Mouse (Mus musculus) liver, embryonic 12.5 days (tissue): ENCODE measurements around the gene Grb2. TPM values are rescaled to one million over a fixed set of nuclear protein-coding genes. Genes with fewer than 3 reads are reported as not detected.

ENCODE experiments used
- ATAC-seq: fragments of 200-750 bp; cut with Nextera tagmentation; 2 replicates; pipeline ENCODE4 v1.8.0; 2017; ENCODE audit warnings: moderate number of reproducible peaks, mild to moderate bottlenecking, moderate library complexity
- H3K27ac ChIP-seq: fragments of 300-500 bp; sonication (generic); 2 replicates; pipeline ENCODE4 v1.5.1; 2016; ENCODE audit warnings: mild to moderate bottlenecking
- H3K27me3 ChIP-seq: fragments of 300-500 bp; sonication (generic); replicated peaks from 2 replicates; pipeline ENCODE4 v1.6.1; 2016; ENCODE audit warnings: mild to moderate bottlenecking, moderate library complexity
- H3K36me3 ChIP-seq: fragments of 300-500 bp; sonication (generic); 2 replicates; pipeline ENCODE4 v1.6.1; 2016; ENCODE audit warnings: mild to moderate bottlenecking, moderate library complexity
- H3K4me1 ChIP-seq: fragments of 300-500 bp; sonication (generic); 2 replicates; pipeline ENCODE4 v1.6.1; 2016
- H3K4me2 ChIP-seq: fragments of 300-500 bp; sonication (generic); 2 replicates; pipeline ENCODE4 v1.6.1; 2016; ENCODE audit warnings: mild to moderate bottlenecking, moderate library complexity
- H3K4me3 ChIP-seq: fragments of 300-500 bp; sonication (generic); 2 replicates; pipeline ENCODE4 v1.5.1; 2016; ENCODE audit warnings: mild to moderate bottlenecking, moderate library complexity
- H3K9ac ChIP-seq: fragments of 300-500 bp; sonication (generic); 2 replicates; pipeline ENCODE4 v1.6.1; 2016; ENCODE audit warnings: mild to moderate bottlenecking, moderate library complexity
- H3K9me3 ChIP-seq: fragments of 300-500 bp; sonication (generic); replicated peaks from 2 replicates; pipeline ENCODE4 v1.6.1; 2016; ENCODE audit warnings: mild to moderate bottlenecking, moderate library complexity
- WGBS: fragments of 180-500 bp; shearing (Covaris S2); methylation state at CpG from one replicate; pipeline ENCODE4 v1.1.7; 2016; ENCODE audit not compliant: insufficient replicate concordance; 5-methylcytosine and 5-hydroxymethylcytosine counted together
- polyA plus RNA-seq: library from polyadenylated mRNA; unstranded; fragments of >200 nt; fragmentation: Nextera tagmentation; extraction: Ambion mirVana; gene quantifications from 2 replicates; pipeline ENCODE4 v1.2.1, GENCODE M21; 2016

Grb2 gene
- polyA plus RNA-seq, 1 experiment from 2014 or later = 78.6 TPM

GRCm38 (mm10) chr11:115616371-115616770, 92.0 kb downstream of the Grb2 start:
- H3K36me3 ChIP-seq = peaks cover 65% of the 10 kb centered on the region
- H3K27ac ChIP-seq = no peak overlapping the region
- H3K4me2 ChIP-seq = no peak overlapping the region
- H3K9ac ChIP-seq = no peak overlapping the region
- H3K9me3 ChIP-seq = no peaks in the 10 kb centered on the region
- no peak for ATAC-seq
- no peak overlapping the region for H3K4me3 ChIP-seq
- 88% methylated on average over 7 of the region's 7 CpGs for WGBS
- peaks cover 35% of the 10 kb centered on the region for H3K4me1 ChIP-seq
- H3K27me3 ChIP-seq = no peaks in the 10 kb centered on the region

GRCm38 (mm10) chr11:115615875-115616274, 92.5 kb downstream of the Grb2 start:
- H3K27me3 ChIP-seq = no peaks in the 10 kb centered on the region
- no peaks in the 10 kb centered on the region for H3K9me3 ChIP-seq
- H3K4me3 ChIP-seq = no peak overlapping the region
- peaks cover 39% of the 10 kb centered on the region for H3K4me1 ChIP-seq
- H3K36me3 ChIP-seq = peaks cover 60% of the 10 kb centered on the region
- no peak overlapping the region for H3K4me2 ChIP-seq
- H3K27ac ChIP-seq = no peak overlapping the region
- no peak overlapping the region for H3K9ac ChIP-seq
- WGBS = 87% methylated on average over 6 of the region's 6 CpGs
- ATAC-seq = no peak

- Histone ChIP-seq H3K9ac (no peak overlapping the region), H3K27ac (no peak overlapping the region), H3K36me3 (peaks cover 55% of the 10 kb centered on the region), H3K27me3 (no peaks in the 10 kb centered on the region), H3K4me3 (no peak overlapping the region), H3K4me1 (peaks cover 39% of the 10 kb centered on the region), H3K4me2 (no peak overlapping the region), H3K9me3 (no peaks in the 10 kb centered on the region)
- 81% methylated on average over 15 of the region's 15 CpGs for WGBS
- no peak for ATAC-seq
Observed at GRCm38 (mm10) chr11:115615108-115615825, 93.1 kb downstream of the Grb2 start.

GRCm38 (mm10) chr11:115614346-115615107, 93.9 kb downstream of the Grb2 start:
- H3K9me3 ChIP-seq = no peaks in the 10 kb centered on the region
- no peak overlapping the region for H3K9ac ChIP-seq
- H3K4me3 ChIP-seq = no peak overlapping the region
- ATAC-seq = no peak
- peaks cover 42% of the 10 kb centered on the region for H3K4me1 ChIP-seq
- H3K4me2 ChIP-seq = no peak overlapping the region
- 73% methylated on average over 10 of the region's 10 CpGs for WGBS
- peaks cover 54% of the 10 kb centered on the region for H3K36me3 ChIP-seq
- H3K27me3 ChIP-seq = no peaks in the 10 kb centered on the region
- H3K27ac ChIP-seq = 0 out of 2 replicates have a peak overlapping the region, but pooled peaks have one; percentile 96

GRCm38 (mm10) chr11:115613138-115613945, 95.1 kb downstream of the Grb2 start:
- H3K4me2 ChIP-seq = peak overlapping the region; percentile 93
- peaks cover 50% of the 10 kb centered on the region for H3K4me1 ChIP-seq

GRCm38 (mm10) chr11:115612410-115613137, 95.8 kb downstream of the Grb2 start, which contains the start of gene Mif4gd:
Gene Mif4gd, minus strand, starts transcription at chr11:115612969.
- Histone ChIP-seq H3K36me3 (peaks cover 57% of the 10 kb centered on the region), H3K9me3 (no peaks in the 10 kb centered on the region), H3K4me3 (peak within 1 kb of the TSS; percentile 68), H3K4me1 (peaks cover 50% of the 10 kb centered on the region), H3K4me2 (peak within 1 kb of the TSS; percentile 93), H3K27ac (peak within 1 kb of the TSS; percentile 96), H3K9ac (peak within 1 kb of the TSS; percentile 82), H3K27me3 (no peaks in the 10 kb centered on the region)
- ATAC-seq = peak; percentile 88
- WGBS = under 1% methylated on average over 80 of the region's 80 CpGs

More at GRCm38 (mm10) chr11:115613138-115613945, 95.1 kb downstream of the Grb2 start:
- H3K36me3 ChIP-seq = peaks cover 54% of the 10 kb centered on the region
- no peaks in the 10 kb centered on the region for H3K9me3 ChIP-seq
- peak overlapping the region; percentile 96 for H3K27ac ChIP-seq
- ATAC-seq = peak; percentile 42
- H3K4me3 ChIP-seq = peak overlapping the region; percentile 68
- H3K27me3 ChIP-seq = no peaks in the 10 kb centered on the region
- peak overlapping the region; percentile 82 for H3K9ac ChIP-seq
- WGBS = under 1% methylated on average over 16 of the region's 16 CpGs

- Histone ChIP-seq H3K4me2 (peak overlapping the region; percentile 93), H3K4me3 (peak overlapping the region; percentile 68), H3K27me3 (no peaks in the 10 kb centered on the region), H3K4me1 (peaks cover 47% of the 10 kb centered on the region), H3K9ac (peak overlapping the region; percentile 82), H3K27ac (peak overlapping the region; percentile 96), H3K36me3 (peaks cover 57% of the 10 kb centered on the region), H3K9me3 (no peaks in the 10 kb centered on the region)
- ATAC-seq = peak; percentile 28; the same call in 1 of the 2 replicates
- WGBS = 2% methylated on average over 13 of the region's 13 CpGs
Observed at GRCm38 (mm10) chr11:115612059-115612409, 96.4 kb downstream of the Grb2 start.

GRCm38 (mm10) chr11:115611173-115611572, 97.2 kb downstream of the Grb2 start:
- Histone ChIP-seq H3K9ac (no peak overlapping the region; the same call in 1 of the 2 replicates), H3K27ac (0 out of 2 replicates have a peak overlapping the region, but pooled peaks have one; percentile 3), H3K4me2 (peak overlapping the region; percentile 93), H3K27me3 (no peaks in the 10 kb centered on the region), H3K36me3 (peaks cover 59% of the 10 kb centered on the region), H3K9me3 (no peaks in the 10 kb centered on the region), H3K4me3 (0 out of 2 replicates have a peak overlapping the region, but pooled peaks have one; percentile 68), H3K4me1 (peaks cover 47% of the 10 kb centered on the region)
- 73% methylated on average over 6 of the region's 6 CpGs for WGBS
- ATAC-seq = no peak

GRCm38 (mm10) chr11:115609576-115609975, 98.8 kb downstream of the Grb2 start:
- no peak overlapping the region; the same call in 1 of the 2 replicates for H3K9ac ChIP-seq
- no peak for ATAC-seq
- no peaks in the 10 kb centered on the region for H3K27me3 ChIP-seq
- H3K4me2 ChIP-seq = no peak overlapping the region
- H3K36me3 ChIP-seq = peaks cover 54% of the 10 kb centered on the region
- no peaks in the 10 kb centered on the region for H3K9me3 ChIP-seq
- 75% methylated on average over 3 of the region's 3 CpGs for WGBS
- H3K27ac ChIP-seq = peak overlapping the region; percentile 29; the same call in 1 of the 2 replicates
- H3K4me1 ChIP-seq = peaks cover 57% of the 10 kb centered on the region
- no peak overlapping the region for H3K4me3 ChIP-seq

- no peak overlapping the region for H3K4me3 ChIP-seq
- H3K9me3 ChIP-seq = no peaks in the 10 kb centered on the region
- H3K9ac ChIP-seq = no peak overlapping the region
- peaks cover 53% of the 10 kb centered on the region for H3K4me1 ChIP-seq
- H3K27me3 ChIP-seq = no peaks in the 10 kb centered on the region
- no peak overlapping the region; the same call in 1 of the 2 replicates for H3K27ac ChIP-seq
- H3K36me3 ChIP-seq = peaks cover 51% of the 10 kb centered on the region
- ATAC-seq = no peak
- WGBS = 78% methylated on average over 23 of the region's 23 CpGs
- H3K4me2 ChIP-seq = no peak overlapping the region
Observed at GRCm38 (mm10) chr11:115608421-115609399, 99.7 kb downstream of the Grb2 start.
